Mouse (Mus musculus): ENCODE measurements around the gene Aven. TPM values are rescaled to one million over a fixed set of nuclear protein-coding genes. Genes with fewer than 3 reads are reported as not detected.

Gene Aven
- polyA plus RNA-seq, 1 experiment from 2014 or later, result 3.1 TPM

DNA sequence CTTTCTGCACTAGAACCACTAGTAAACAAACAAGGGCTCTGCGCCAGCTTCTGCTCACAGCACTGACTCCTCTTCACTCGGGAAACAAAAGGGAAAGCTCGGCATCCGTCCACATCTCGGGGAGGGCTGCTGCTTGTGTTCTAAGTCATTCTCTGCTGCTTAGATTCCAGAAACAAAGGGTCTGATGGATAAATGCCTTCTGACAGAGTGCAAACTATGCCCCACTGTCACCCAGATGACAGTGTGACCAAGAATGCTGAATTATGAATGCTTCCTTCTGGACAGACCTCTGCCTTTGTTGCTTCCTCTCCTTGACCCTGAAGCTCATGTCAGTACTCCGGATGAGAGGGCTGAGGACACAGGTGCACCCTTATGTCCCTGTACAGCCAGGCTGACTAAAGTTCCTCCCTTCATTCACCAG lies 98.7 kb downstream of the Aven start:
- no peak overlapping the region for H3K4me3 ChIP-seq
- 27% methylated on average over 6 of the region's 6 CpGs for WGBS

DNA sequence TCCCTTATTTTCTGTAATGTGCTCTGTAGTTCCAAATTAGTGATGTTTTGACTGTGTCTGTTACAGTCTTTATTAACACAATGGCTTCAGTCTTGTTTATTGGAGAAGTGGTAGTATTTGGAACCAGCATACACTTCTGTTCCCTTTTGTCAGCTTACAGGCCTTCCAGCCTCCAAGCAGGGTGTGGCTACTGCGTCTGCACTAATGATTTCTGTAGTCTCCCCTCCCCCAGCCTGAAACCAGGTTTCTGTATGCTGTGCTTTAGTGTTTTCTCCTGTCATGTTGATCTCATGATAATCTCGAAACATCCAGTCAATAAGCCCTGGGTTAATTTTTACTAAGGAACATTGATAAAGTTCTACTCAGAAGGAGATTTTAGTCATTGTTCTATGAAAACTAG lies 100.6 kb downstream of the Aven start:
- no peaks in the 10 kb centered on the region for H3K9me3 ChIP-seq
- no peak for ATAC-seq (ENCODE audit: low FRiP score)
- H3K27ac ChIP-seq, result no peak overlapping the region
- no peaks in the 10 kb centered on the region for H3K27me3 ChIP-seq
- no peak overlapping the region for H3K4me3 ChIP-seq
- H3K9ac ChIP-seq, result no peak overlapping the region
- no peaks in the 10 kb centered on the region for H3K36me3 ChIP-seq
- 69% methylated on average over 2 of the region's 2 CpGs for WGBS
- peaks cover 4% of the 10 kb centered on the region for H3K4me1 ChIP-seq (replicated peaks)
- H3K4me2 ChIP-seq, result no peak overlapping the region

More for the DNA sequence above, 98.7 kb downstream of the Aven start:
- Histone ChIP-seq H3K27me3 (no peaks in the 10 kb centered on the region), H3K9me3 (no peaks in the 10 kb centered on the region), H3K36me3 (no peaks in the 10 kb centered on the region), H3K27ac (peak overlapping the region; percentile 40; the same call in 1 of the 2 replicates), H3K4me1 (replicated peaks) (peaks cover 4% of the 10 kb centered on the region), H3K4me2 (no peak overlapping the region; the same call in 1 of the 2 replicates), H3K9ac (no peak overlapping the region)
- peak; percentile 83 for ATAC-seq (ENCODE audit: low FRiP score)

DNA sequence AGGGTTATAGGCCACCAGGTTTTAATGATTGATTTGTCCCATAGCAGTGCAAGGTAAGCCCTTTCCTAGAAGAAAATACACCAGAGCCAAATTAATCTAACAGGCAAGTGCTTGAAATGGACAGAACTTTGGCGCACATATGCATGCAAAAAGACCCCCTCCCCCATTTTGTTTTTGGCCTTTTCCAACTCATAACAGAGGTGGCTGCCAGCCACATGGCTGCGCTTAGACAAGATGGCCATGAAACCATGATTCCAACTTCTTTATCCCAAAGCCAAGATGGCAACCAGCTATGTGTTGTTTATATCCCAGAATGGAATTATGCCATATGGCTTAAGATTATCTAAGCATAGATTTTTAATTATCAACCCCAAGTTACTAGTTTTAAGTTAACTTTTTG lies 101.0 kb downstream of the Aven start:
- ATAC-seq (ENCODE audit: low FRiP score), result no peak
- Histone ChIP-seq H3K27me3 (no peaks in the 10 kb centered on the region), H3K4me3 (no peak overlapping the region), H3K9ac (no peak overlapping the region), H3K36me3 (no peaks in the 10 kb centered on the region), H3K4me1 (replicated peaks) (peaks cover 4% of the 10 kb centered on the region), H3K9me3 (no peaks in the 10 kb centered on the region), H3K4me2 (no peak overlapping the region), H3K27ac (no peak overlapping the region)
- WGBS, result 95% methylated on average over 2 of the region's 2 CpGs

DNA sequence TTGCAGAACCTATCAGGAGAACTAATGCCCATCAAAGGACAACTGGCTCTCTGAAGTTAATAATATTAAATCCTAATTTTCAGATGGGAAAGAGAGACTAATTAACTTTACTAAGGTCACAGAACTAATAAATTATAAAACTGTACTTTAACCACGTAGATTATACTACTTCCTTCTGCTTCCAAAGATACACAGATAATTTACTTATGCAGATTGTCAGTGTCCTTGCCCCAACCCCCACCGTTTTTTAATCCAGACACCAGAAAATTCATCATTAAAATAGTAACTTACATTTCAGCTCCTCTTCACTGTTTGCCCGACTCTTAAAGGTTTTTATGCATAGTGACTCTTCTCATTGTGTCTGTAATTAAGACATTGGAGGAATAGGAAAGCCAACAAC lies 103.0 kb downstream of the Aven start:
- Histone ChIP-seq H3K9me3 (no peaks in the 10 kb centered on the region), H3K36me3 (no peaks in the 10 kb centered on the region), H3K4me2 (no peak overlapping the region), H3K4me3 (no peak overlapping the region), H3K4me1 (replicated peaks) (peaks cover 4% of the 10 kb centered on the region), H3K9ac (no peak overlapping the region), H3K27ac (no peak overlapping the region), H3K27me3 (no peaks in the 10 kb centered on the region)
- no peak for ATAC-seq (ENCODE audit: low FRiP score)
- whole genome bisulfite sequencing, result 86% methylated on average over 3 of the region's 3 CpGs

DNA sequence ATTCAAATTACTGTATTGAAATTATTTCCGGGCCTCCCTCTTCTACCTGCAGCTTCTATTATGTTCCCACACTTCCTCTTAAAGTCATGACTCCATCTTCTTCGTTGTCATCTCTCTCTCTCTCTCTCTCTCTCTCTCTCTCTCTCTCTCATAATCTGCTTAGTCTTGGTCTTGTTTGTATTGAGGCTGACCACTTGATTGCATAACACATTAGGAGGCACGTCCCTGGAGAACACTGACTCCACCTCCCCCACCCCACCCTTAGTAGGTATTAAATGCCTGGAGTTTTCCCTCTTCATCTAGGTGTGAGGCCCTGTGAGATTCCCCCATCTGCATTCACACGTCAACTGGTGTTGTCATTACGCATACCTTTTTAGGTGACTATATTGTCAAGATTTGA lies 103.7 kb downstream of the Aven start:
- no peak overlapping the region for H3K4me3 ChIP-seq
- H3K4me1 ChIP-seq (replicated peaks), result peaks cover 3% of the 10 kb centered on the region
- no peaks in the 10 kb centered on the region for H3K36me3 ChIP-seq
- H3K9me3 ChIP-seq, result no peaks in the 10 kb centered on the region
- no peak for ATAC-seq (ENCODE audit: low FRiP score)
- H3K4me2 ChIP-seq, result no peak overlapping the region
- no peak overlapping the region for H3K27ac ChIP-seq
- H3K9ac ChIP-seq, result no peak overlapping the region
- WGBS, result 79% methylated on average over 5 of the region's 5 CpGs
- no peaks in the 10 kb centered on the region for H3K27me3 ChIP-seq

DNA sequence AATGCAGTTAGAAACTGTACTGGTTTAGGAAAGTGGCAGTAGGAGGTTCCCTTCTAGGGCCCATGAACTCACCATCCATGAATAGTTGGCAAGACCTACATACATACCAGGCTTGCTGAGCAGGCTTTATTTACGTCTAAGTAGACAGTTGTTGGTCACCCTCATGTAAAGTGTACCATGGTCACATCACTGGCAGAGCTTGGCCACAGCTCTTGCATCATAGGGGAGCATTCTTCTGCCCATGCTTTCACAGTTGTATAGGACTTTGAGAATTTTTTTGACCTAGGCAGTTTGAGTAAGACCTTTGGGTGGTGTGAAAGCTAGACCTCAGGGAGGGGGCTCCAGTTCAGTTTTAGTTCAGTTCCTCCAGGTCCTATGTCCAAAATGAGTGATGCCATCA lies 104.3 kb downstream of the Aven start:
- H3K9me3 ChIP-seq, result no peaks in the 10 kb centered on the region
- 85% methylated on average over 1 of the region's 1 CpGs for WGBS
- H3K27ac ChIP-seq, result no peak overlapping the region
- ATAC-seq (ENCODE audit: low FRiP score), result no peak
- no peak overlapping the region for H3K4me3 ChIP-seq
- no peak overlapping the region for H3K4me2 ChIP-seq
- no peaks in the 10 kb centered on the region for H3K4me1 ChIP-seq (replicated peaks)
- no peak overlapping the region for H3K9ac ChIP-seq
- H3K36me3 ChIP-seq, result no peaks in the 10 kb centered on the region
- H3K27me3 ChIP-seq, result no peaks in the 10 kb centered on the region

DNA sequence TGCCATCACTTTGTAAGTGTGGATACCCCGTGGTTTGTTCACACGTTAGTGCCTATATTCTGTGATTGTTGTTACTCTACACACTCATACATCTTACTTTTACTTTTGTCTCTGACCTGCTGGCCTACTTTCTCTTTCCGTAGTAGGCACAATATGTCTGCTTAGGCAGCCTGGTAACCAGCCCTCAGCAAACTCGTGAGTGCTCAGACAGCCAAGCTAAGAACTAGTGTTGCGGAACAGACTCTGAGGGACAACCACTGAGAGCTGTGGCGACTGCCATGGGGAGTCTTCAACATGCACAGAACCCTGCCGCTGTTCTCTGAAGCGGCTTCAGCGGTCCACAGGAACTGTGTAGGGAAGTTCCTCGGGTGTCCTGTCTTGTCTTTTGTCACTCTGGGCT lies 107.5 kb downstream of the Aven start:
- Histone ChIP-seq H3K9ac (no peak overlapping the region), H3K27ac (no peak overlapping the region), H3K4me1 (replicated peaks) (peaks cover 5% of the 10 kb centered on the region), H3K27me3 (no peaks in the 10 kb centered on the region), H3K4me2 (no peak overlapping the region), H3K9me3 (no peaks in the 10 kb centered on the region), H3K36me3 (no peaks in the 10 kb centered on the region), H3K4me3 (no peak overlapping the region)
- 54% methylated on average over 10 of the region's 10 CpGs for WGBS
- 0 out of 2 replicates have a peak, but pooled peaks have one; percentile 24 for ATAC-seq (ENCODE audit: low FRiP score)

DNA sequence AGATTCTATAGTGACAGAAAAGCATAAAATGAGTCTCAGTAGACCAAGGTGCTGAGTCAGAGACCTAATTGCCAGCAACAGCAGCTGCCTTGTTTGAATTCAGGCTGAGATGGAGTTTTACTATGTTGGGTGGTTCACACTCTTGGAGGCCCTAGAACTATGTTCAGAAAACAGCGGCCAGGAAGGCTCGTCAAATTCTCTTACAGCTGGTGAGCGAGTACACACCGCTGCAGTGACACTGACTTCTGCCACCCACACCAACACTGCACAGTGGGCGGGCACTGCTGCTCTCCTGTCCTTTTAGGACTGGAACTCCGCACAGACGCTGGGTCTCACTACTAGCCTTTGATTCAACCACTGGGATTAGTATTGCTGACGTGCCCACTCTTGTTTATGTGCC lies 109.7 kb downstream of the Aven start:
- ATAC-seq (ENCODE audit: low FRiP score), result no peak
- Histone ChIP-seq H3K27me3 (no peaks in the 10 kb centered on the region), H3K4me1 (replicated peaks) (peaks cover 5% of the 10 kb centered on the region), H3K36me3 (no peaks in the 10 kb centered on the region), H3K27ac (no peak overlapping the region), H3K4me2 (no peak overlapping the region), H3K4me3 (no peak overlapping the region), H3K9ac (no peak overlapping the region), H3K9me3 (no peaks in the 10 kb centered on the region)
- WGBS, result 76% methylated on average over 8 of the region's 8 CpGs

DNA sequence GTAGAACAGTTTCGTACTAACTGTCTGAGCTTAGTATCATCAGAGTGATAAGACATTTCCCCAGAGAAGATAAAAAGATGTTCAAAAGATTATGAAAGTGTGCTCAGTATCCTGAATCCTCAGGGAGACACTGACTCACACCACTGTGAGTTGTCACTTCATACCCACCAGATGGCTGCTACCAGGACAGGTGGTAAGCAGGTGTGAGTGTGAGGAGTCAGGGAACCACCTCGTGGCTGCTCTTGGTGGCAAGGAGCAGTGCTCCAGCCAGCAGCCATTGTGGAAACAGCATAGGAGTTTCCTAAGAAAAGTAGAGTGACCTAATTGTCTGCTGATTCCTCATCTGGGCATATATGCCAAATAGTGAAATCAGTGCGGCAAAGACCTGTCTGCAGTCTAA lies 113.8 kb downstream of the Aven start:
- WGBS, result 92% methylated on average over 3 of the region's 3 CpGs
- no peak overlapping the region for H3K4me2 ChIP-seq
- H3K27ac ChIP-seq, result no peak overlapping the region
- H3K4me3 ChIP-seq, result no peak overlapping the region
- no peak for ATAC-seq (ENCODE audit: low FRiP score)
- H3K9ac ChIP-seq, result no peak overlapping the region
- H3K9me3 ChIP-seq, result no peaks in the 10 kb centered on the region
- H3K36me3 ChIP-seq, result no peaks in the 10 kb centered on the region
- peaks cover 5% of the 10 kb centered on the region for H3K4me1 ChIP-seq (replicated peaks)
- no peaks in the 10 kb centered on the region for H3K27me3 ChIP-seq

DNA sequence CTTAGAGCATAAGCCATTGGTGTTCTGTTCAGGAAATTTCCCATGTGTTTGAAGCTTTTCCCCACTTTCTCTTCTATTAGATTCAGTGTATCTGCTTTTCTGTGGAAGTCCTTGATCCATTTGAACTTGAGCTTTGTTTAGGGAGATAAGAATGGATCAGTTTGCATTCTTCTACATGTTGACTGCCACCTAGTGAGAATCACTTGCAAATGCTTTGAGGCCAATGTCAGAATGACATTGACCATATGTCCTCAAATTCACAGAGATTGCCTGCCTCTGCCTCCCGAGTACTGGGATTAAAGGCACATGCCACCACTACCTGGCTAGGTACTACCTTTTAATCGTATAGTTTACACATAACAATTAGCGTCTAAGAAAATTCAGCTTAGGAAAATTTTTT lies 119.9 kb downstream of the Aven start:
- H3K4me3 ChIP-seq, result no peak overlapping the region
- H3K36me3 ChIP-seq, result no peaks in the 10 kb centered on the region
- H3K27ac ChIP-seq, result no peak overlapping the region
- H3K4me2 ChIP-seq, result no peak overlapping the region
- no peaks in the 10 kb centered on the region for H3K27me3 ChIP-seq
- 89% methylated on average over 3 of the region's 3 CpGs for WGBS
- no peaks in the 10 kb centered on the region for H3K9me3 ChIP-seq
- ATAC-seq (ENCODE audit: low FRiP score), result no peak
- H3K9ac ChIP-seq, result no peak overlapping the region
- H3K4me1 ChIP-seq (replicated peaks), result no peaks in the 10 kb centered on the region

DNA sequence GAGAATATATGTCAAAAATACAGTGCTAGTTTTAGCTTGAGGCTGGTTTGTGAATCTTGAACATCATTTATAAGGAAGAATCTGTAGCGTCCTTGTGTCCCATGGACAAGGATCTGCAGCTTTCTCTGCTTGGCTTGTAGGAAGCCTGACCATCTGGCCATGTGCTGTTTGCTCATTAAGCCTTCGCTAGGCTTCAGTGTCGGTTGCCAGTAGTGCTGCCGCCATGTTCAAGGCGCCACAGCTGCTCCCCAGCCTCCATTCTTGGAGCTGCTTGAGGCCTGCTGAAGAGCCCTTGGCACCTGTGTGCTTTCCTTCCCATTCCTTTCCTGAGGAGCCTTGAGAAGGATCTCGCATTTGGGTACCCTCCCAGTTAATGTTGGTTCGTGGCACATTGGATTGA lies 121.6 kb downstream of the Aven start:
- no peaks in the 10 kb centered on the region for H3K27me3 ChIP-seq
- no peak overlapping the region for H3K4me2 ChIP-seq
- H3K9me3 ChIP-seq, result no peaks in the 10 kb centered on the region
- no peaks in the 10 kb centered on the region for H3K4me1 ChIP-seq (replicated peaks)
- 85% methylated on average over 7 of the region's 7 CpGs for WGBS
- H3K9ac ChIP-seq, result no peak overlapping the region
- no peak for ATAC-seq (ENCODE audit: low FRiP score)
- H3K4me3 ChIP-seq, result no peak overlapping the region
- no peak overlapping the region for H3K27ac ChIP-seq
- no peaks in the 10 kb centered on the region for H3K36me3 ChIP-seq

DNA sequence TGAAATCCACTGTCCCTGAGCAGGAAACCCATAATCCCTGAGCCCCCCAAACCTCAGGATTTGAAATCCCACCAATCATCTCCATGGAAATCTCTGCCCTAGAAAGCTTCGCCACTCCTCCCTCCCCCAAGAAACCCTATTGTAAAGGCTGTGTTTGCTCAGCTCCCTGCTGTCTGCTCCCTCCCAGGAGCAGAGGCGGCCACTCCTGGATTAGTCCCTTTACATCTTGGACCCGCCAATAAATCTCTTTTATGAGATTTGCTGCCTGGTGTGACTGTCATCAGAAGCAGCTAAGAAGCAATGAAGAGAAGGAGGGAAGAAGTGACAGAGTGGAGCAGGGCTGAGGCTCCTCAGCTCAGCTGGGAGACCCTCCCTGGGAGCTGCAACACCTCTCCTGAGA lies 124.4 kb downstream of the Aven start:
- Histone ChIP-seq H3K36me3 (no peaks in the 10 kb centered on the region), H3K4me2 (no peak overlapping the region), H3K9me3 (no peaks in the 10 kb centered on the region), H3K4me3 (no peak overlapping the region), H3K27me3 (no peaks in the 10 kb centered on the region), H3K9ac (no peak overlapping the region), H3K27ac (no peak overlapping the region), H3K4me1 (replicated peaks) (no peaks in the 10 kb centered on the region)
- no peak for ATAC-seq (ENCODE audit: low FRiP score)
- 23% methylated on average over 3 of the region's 3 CpGs for WGBS

DNA sequence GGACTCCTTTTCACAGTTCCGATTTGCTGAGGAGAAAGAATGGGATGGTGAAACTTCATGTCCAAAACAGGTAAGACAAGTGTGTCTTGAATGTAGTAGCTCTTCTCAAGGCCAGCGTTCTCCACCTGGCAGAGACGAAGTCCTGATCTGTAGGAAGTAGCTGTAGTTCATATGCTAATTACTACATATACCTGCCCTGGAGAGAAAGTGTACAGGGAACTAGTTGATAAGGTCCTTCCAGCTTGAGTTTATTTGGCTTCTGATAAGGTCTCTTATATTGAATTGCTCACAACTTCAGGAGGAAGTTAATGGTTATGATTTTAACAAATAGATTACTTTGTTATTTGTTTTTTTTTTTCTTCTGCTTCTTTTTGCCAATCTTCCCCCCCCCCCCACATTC lies 132.4 kb downstream of the Aven start:
- no peak for ATAC-seq (ENCODE audit: low FRiP score)
- no peaks in the 10 kb centered on the region for H3K27me3 ChIP-seq
- WGBS, result 92% methylated on average over 3 of the region's 3 CpGs
- no peak overlapping the region for H3K27ac ChIP-seq
- H3K4me2 ChIP-seq, result no peak overlapping the region
- H3K4me3 ChIP-seq, result no peak overlapping the region
- H3K4me1 ChIP-seq (replicated peaks), result no peaks in the 10 kb centered on the region
- no peaks in the 10 kb centered on the region for H3K36me3 ChIP-seq
- no peaks in the 10 kb centered on the region for H3K9me3 ChIP-seq
- H3K9ac ChIP-seq, result no peak overlapping the region

DNA sequence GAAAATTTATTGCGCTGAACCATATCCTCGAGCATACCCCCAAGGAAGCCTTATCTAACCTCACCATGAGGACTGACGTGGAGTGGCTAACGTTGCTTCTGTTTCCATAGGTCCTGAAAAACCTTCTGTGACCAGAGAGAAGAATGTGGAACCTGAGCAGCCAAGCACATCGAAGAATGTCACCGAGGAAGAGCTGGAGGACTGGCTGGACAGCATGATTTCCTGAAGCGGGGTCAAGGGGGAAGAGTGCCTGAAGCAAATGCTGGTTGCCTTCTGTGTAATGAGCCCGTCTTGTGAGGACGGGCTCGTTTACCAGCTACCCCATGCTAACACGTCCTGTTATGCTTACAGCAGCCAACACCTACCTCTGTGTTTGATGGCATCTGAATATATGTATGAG lies 137.9 kb downstream of the Aven start:
- no peak overlapping the region for H3K27ac ChIP-seq
- no peak overlapping the region for H3K4me3 ChIP-seq
- no peaks in the 10 kb centered on the region for H3K27me3 ChIP-seq
- peaks cover 16% of the 10 kb centered on the region for H3K36me3 ChIP-seq
- ATAC-seq (ENCODE audit: low FRiP score), result no peak
- no peaks in the 10 kb centered on the region for H3K9me3 ChIP-seq
- H3K9ac ChIP-seq, result no peak overlapping the region
- WGBS, result 83% methylated on average over 11 of the region's 11 CpGs
- no peak overlapping the region for H3K4me2 ChIP-seq
- H3K4me1 ChIP-seq (replicated peaks), result no peaks in the 10 kb centered on the region

Data from hindbrain, embryonic 13.5 days (tissue).